Mouse (Mus musculus): ENCODE measurements at regions not wholly inside any gene's neighbourhood (a gene's known extent, or its start where the extent isn't known, plus 50 kb on each side); places are given as distances from the start of the nearest gene placed in this dataset.
"Not testable (repeated sequence)": the region's sequence is repeated elsewhere in the genome, so short reads cannot be mapped to it uniquely, and the experiment has no call there.

- WGBS = 65% methylated on average over 3 of the region's 3 CpGs
- Histone ChIP-seq H3K36me3 (ENCODE audit: control insufficient read depth, insufficient read depth, low read length) (no peaks in the 10 kb centered on the region), H3K4me3 (ENCODE audit: extremely low read depth, insufficient read depth, insufficient read length) (no peak overlapping the region), H3K4me1 (ENCODE audit: control insufficient read depth, insufficient read depth, insufficient read length) (no peaks in the 10 kb centered on the region), H3K27me3 (ENCODE audit: control insufficient read depth, insufficient read depth, low read length) (no peaks in the 10 kb centered on the region), H3K27ac (ENCODE audit: insufficient read depth, low read length) (no peak overlapping the region)
- TF ChIP-seq CTCF (IDR thresholded peaks at IDR 0.05; ENCODE audit: extremely low read depth, insufficient read depth, insufficient read length, insufficient replicate concordance) (no peak), POLR2A (IDR thresholded peaks at IDR 0.05; ENCODE audit: low read depth, low read length) (no peak)
- no peak for DNase-seq (ENCODE audit: low read depth in 1 of 2, low spot score in 2 of 2)
Measured at GRCm38 (mm10) chr1:194503517-194503916, 114.5 kb upstream of the Plxna2 start.

- H3K36me3 ChIP-seq (ENCODE audit: control insufficient read depth, insufficient read depth, low read length) = no peaks in the 10 kb centered on the region
- no peaks in the 10 kb centered on the region for H3K4me1 ChIP-seq (ENCODE audit: control insufficient read depth, insufficient read depth, insufficient read length)
- H3K27ac ChIP-seq (ENCODE audit: insufficient read depth, low read length) = no peak overlapping the region
- 76% methylated on average over 2 of the region's 2 CpGs for WGBS
- H3K27me3 ChIP-seq (ENCODE audit: control insufficient read depth, insufficient read depth, low read length) = no peaks in the 10 kb centered on the region
- TF ChIP-seq POLR2A (IDR thresholded peaks at IDR 0.05; ENCODE audit: low read depth, low read length) = no peak
- TF ChIP-seq CTCF (IDR thresholded peaks at IDR 0.05; ENCODE audit: extremely low read depth, insufficient read depth, insufficient read length, insufficient replicate concordance) = no peak
- H3K4me3 ChIP-seq (ENCODE audit: extremely low read depth, insufficient read depth, insufficient read length) = no peak overlapping the region
- DNase-seq (ENCODE audit: low read depth in 1 of 2, low spot score in 2 of 2) = no peak
Measured at GRCm38 (mm10) chr1:194496424-194496823, 121.6 kb upstream of the Plxna2 start.

- Histone ChIP-seq H3K27me3 (ENCODE audit: control insufficient read depth, insufficient read depth, low read length) (no peaks in the 10 kb centered on the region), H3K4me3 (ENCODE audit: extremely low read depth, insufficient read depth, insufficient read length) (no peak overlapping the region), H3K27ac (ENCODE audit: insufficient read depth, low read length) (no peak overlapping the region), H3K36me3 (ENCODE audit: control insufficient read depth, insufficient read depth, low read length) (no peaks in the 10 kb centered on the region), H3K4me1 (ENCODE audit: control insufficient read depth, insufficient read depth, insufficient read length) (no peaks in the 10 kb centered on the region)
- DNase-seq (ENCODE audit: low read depth in 1 of 2, low spot score in 2 of 2) = no peak
- TF ChIP-seq POLR2A (IDR thresholded peaks at IDR 0.05; ENCODE audit: low read depth, low read length) (no peak), CTCF (IDR thresholded peaks at IDR 0.05; ENCODE audit: extremely low read depth, insufficient read depth, insufficient read length, insufficient replicate concordance) (no peak)
Measured at GRCm38 (mm10) chr1:194491111-194491510, 126.9 kb upstream of the Plxna2 start.

GRCm38 (mm10) chr1:194488126-194488525 is 129.9 kb upstream of the Plxna2 start:
- Histone ChIP-seq H3K27me3 (ENCODE audit: control insufficient read depth, insufficient read depth, low read length) (no peaks in the 10 kb centered on the region), H3K36me3 (ENCODE audit: control insufficient read depth, insufficient read depth, low read length) (no peaks in the 10 kb centered on the region), H3K4me1 (ENCODE audit: control insufficient read depth, insufficient read depth, insufficient read length) (no peaks in the 10 kb centered on the region), H3K27ac (ENCODE audit: insufficient read depth, low read length) (no peak overlapping the region), H3K4me3 (ENCODE audit: extremely low read depth, insufficient read depth, insufficient read length) (no peak overlapping the region)
- DNase-seq (ENCODE audit: low read depth in 1 of 2, low spot score in 2 of 2) = no peak
- no peak for TF ChIP-seq POLR2A (IDR thresholded peaks at IDR 0.05; ENCODE audit: low read depth, low read length)
- TF ChIP-seq CTCF (IDR thresholded peaks at IDR 0.05; ENCODE audit: extremely low read depth, insufficient read depth, insufficient read length, insufficient replicate concordance) = no peak

GRCm38 (mm10) chr1:194482717-194483059 is 135.3 kb upstream of the Plxna2 start:
- Histone ChIP-seq H3K27ac (ENCODE audit: insufficient read depth, low read length) (no peak overlapping the region), H3K36me3 (ENCODE audit: control insufficient read depth, insufficient read depth, low read length) (no peaks in the 10 kb centered on the region), H3K27me3 (ENCODE audit: control insufficient read depth, insufficient read depth, low read length) (no peaks in the 10 kb centered on the region), H3K4me3 (ENCODE audit: extremely low read depth, insufficient read depth, insufficient read length) (no peak overlapping the region), H3K4me1 (ENCODE audit: control insufficient read depth, insufficient read depth, insufficient read length) (no peaks in the 10 kb centered on the region)
- TF ChIP-seq POLR2A (IDR thresholded peaks at IDR 0.05; ENCODE audit: low read depth, low read length) (no peak), CTCF (IDR thresholded peaks at IDR 0.05; ENCODE audit: extremely low read depth, insufficient read depth, insufficient read length, insufficient replicate concordance) (no peak)
- no peak for DNase-seq (ENCODE audit: low read depth in 1 of 2, low spot score in 2 of 2)

- Histone ChIP-seq H3K4me3 (ENCODE audit: extremely low read depth, insufficient read depth, insufficient read length) (no peak overlapping the region), H3K4me1 (ENCODE audit: control insufficient read depth, insufficient read depth, insufficient read length) (no peaks in the 10 kb centered on the region), H3K27ac (ENCODE audit: insufficient read depth, low read length) (no peak overlapping the region), H3K36me3 (ENCODE audit: control insufficient read depth, insufficient read depth, low read length) (no peaks in the 10 kb centered on the region), H3K27me3 (ENCODE audit: control insufficient read depth, insufficient read depth, low read length) (no peaks in the 10 kb centered on the region)
- WGBS = 53% methylated on average over 6 of the region's 6 CpGs
- no peak for DNase-seq (ENCODE audit: low read depth in 1 of 2, low spot score in 2 of 2)
- TF ChIP-seq POLR2A (IDR thresholded peaks at IDR 0.05; ENCODE audit: low read depth, low read length) = no peak
- TF ChIP-seq CTCF (IDR thresholded peaks at IDR 0.05; ENCODE audit: extremely low read depth, insufficient read depth, insufficient read length, insufficient replicate concordance) = no peak
Measured at GRCm38 (mm10) chr1:194482001-194482716, 135.9 kb upstream of the Plxna2 start.

- H3K36me3 ChIP-seq (ENCODE audit: control insufficient read depth, insufficient read depth, low read length); H3K4me1 ChIP-seq (ENCODE audit: control insufficient read depth, insufficient read depth, insufficient read length); H3K4me3 ChIP-seq (ENCODE audit: extremely low read depth, insufficient read depth, insufficient read length); H3K27ac ChIP-seq (ENCODE audit: insufficient read depth, low read length); DNase-seq (ENCODE audit: low read depth in 1 of 2, low spot score in 2 of 2); H3K27me3 ChIP-seq (ENCODE audit: control insufficient read depth, insufficient read depth, low read length): not testable (repeated sequence)
- WGBS = 93% methylated on average over 2 of the region's 2 CpGs
Measured at GRCm38 (mm10) chr1:194471281-194471680, 146.7 kb upstream of the Plxna2 start.
